Mouse (Mus musculus) liver, embryonic 14.5 days (tissue): ENCODE results near the gene Stx19. TPM values are rescaled to one million over a fixed set of nuclear protein-coding genes. Genes with fewer than 3 reads are reported as not detected.
A peak's percentile ranks its signal among the peaks of the same experiment; 100 is the strongest.

Source experiments
- ATAC-seq: fragments of 200-750 bp; cut with Nextera tagmentation; 2 replicates; pipeline ENCODE4 v1.8.0; 2017; ENCODE audit warnings: moderate number of reproducible peaks, mild to moderate bottlenecking, moderate library complexity; ENCODE audit not compliant: insufficient read depth
- DNase-seq, 3 experiments: peaks; one replicate each; pipeline ENCODE4 v3.0.0-alpha.2; 2012 to 2013; ENCODE audit warnings: low read depth in 3 of 3, low spot score in 3 of 3
- H3K27ac ChIP-seq: fragments of 300-500 bp; sonication (generic); 2 replicates; pipeline ENCODE4 v1.5.1; 2014; ENCODE audit warnings: moderate library complexity, mild to moderate bottlenecking, control low read depth, inconsistent platforms
- H3K27me3 ChIP-seq: fragments of 300-500 bp; sonication (generic); 2 replicates; pipeline ENCODE4 v1.6.1; 2014; ENCODE audit warnings: mild to moderate bottlenecking, low read length, moderate library complexity; ENCODE audit not compliant: control insufficient read depth, insufficient read depth
- H3K36me3 ChIP-seq: fragments of 300-500 bp; sonication (generic); replicated peaks from 2 replicates; pipeline ENCODE4 v1.6.1; 2014; ENCODE audit warnings: low read depth; ENCODE audit not compliant: control insufficient read depth, insufficient read depth
- H3K4me1 ChIP-seq, 2 experiments: fragments of 200-500 bp in 1 of 2; fragments of 300-500 bp in 1 of 2; sonication (generic) in 1 of 2; replicated peaks; 2 replicates each; pipeline ENCODE4 v1.6.1; 2012 to 2014; ENCODE audit warnings: antibody characterized with exemption in 1 of 2, inconsistent platforms in 1 of 2, low read length in 1 of 2; ENCODE audit not compliant: control insufficient read depth in 2 of 2, insufficient read depth in 2 of 2
- H3K4me2 ChIP-seq: fragments of 300-500 bp; sonication (generic); 2 replicates; pipeline ENCODE4 v1.6.1; 2014; ENCODE audit warnings: low read depth, mild to moderate bottlenecking, control low read depth, moderate library complexity
- H3K4me3 ChIP-seq, 2 experiments: fragments of 200-500 bp in 1 of 2; fragments of 300-500 bp in 1 of 2; sonication (generic) in 1 of 2; 2 replicates each; pipeline ENCODE4 v1.5.1; 2012 to 2014; ENCODE audit warnings: low read depth in 2 of 2, low read length in 2 of 2, mild to moderate bottlenecking in 2 of 2, control low read depth in 1 of 2, inconsistent platforms in 1 of 2, moderate library complexity in 1 of 2; ENCODE audit not compliant: insufficient read depth in 1 of 2
- H3K9ac ChIP-seq: fragments of 300-500 bp; sonication (generic); replicated peaks from 2 replicates; pipeline ENCODE4 v1.6.1; 2014; ENCODE audit warnings: mild to moderate bottlenecking, control low read depth, moderate library complexity
- H3K9me3 ChIP-seq: fragments of 300-500 bp; sonication (generic); 2 replicates; pipeline ENCODE4 v1.6.1; 2016; ENCODE audit warnings: low read length, mixed read lengths; ENCODE audit not compliant: control insufficient read depth
- CTCF ChIP-seq: IDR thresholded peaks from 2 replicates; pipeline ENCODE4 v1.5.1; 2016; ENCODE audit warnings: antibody characterized with exemption, low read depth, control low read depth
- EP300 ChIP-seq: IDR thresholded peaks from 2 replicates; pipeline ENCODE4 v1.6.1; 2016; ENCODE audit warnings: antibody characterized with exemption, low read depth
- WGBS: fragments of 180-500 bp; shearing (Covaris S2); extraction: QIAGEN DNeasy Blood & Tissue Kit; methylation state at CpG from one replicate; pipeline ENCODE4 v1.1.7; 2014; ENCODE audit not compliant: insufficient replicate concordance; 5-methylcytosine and 5-hydroxymethylcytosine counted together
- polyA plus RNA-seq, 2 experiments: library from polyadenylated mRNA; depleted of rRNA in 1 of 2; stranded (reverse) in 1 of 2; unstranded in 1 of 2; fragments of >200 nt; fragmentation: Nextera tagmentation in 1 of 2; extraction: Ambion mirVana in 1 of 2; gene quantifications; 2 replicates each; pipeline versions ENCODE4 v1.2.1 to v1.2.3; 2012 to 2014

Stx19 gene
- polyA plus RNA-seq, 2 experiments, result not detected

GRCm38 (mm10) chr16:62804621-62805020, 9.9 kb upstream of the Stx19 start:
- no peaks in the 10 kb centered on the region for H3K27me3 ChIP-seq
- H3K9me3 ChIP-seq, result no peaks in the 10 kb centered on the region
- no peak for DNase-seq
- no peak for TF ChIP-seq CTCF
- no peak for TF ChIP-seq EP300
- no peak overlapping the region for H3K9ac ChIP-seq
- H3K4me2 ChIP-seq, result no peak overlapping the region
- H3K36me3 ChIP-seq, result no peaks in the 10 kb centered on the region; the same call in 1 of the 2 replicates
- H3K4me3 ChIP-seq, result no peak overlapping the region
- no peak overlapping the region for H3K27ac ChIP-seq
- ATAC-seq, result no peak
- H3K4me1 ChIP-seq, result peaks cover 0 to under 1% of the 10 kb centered on the region in 2 experiments; a peak in 1 of 4 replicates
- WGBS, result 85% methylated on average over 3 of the region's 3 CpGs

GRCm38 (mm10) chr16:62807249-62807979, 7.1 kb upstream of the Stx19 start:
- no peak for TF ChIP-seq EP300
- TF ChIP-seq CTCF, result no peak
- H3K4me2 ChIP-seq, result no peak overlapping the region
- no peak overlapping the region for H3K27ac ChIP-seq
- no peak overlapping the region for H3K4me3 ChIP-seq
- 53% methylated on average over 8 of the region's 8 CpGs for WGBS
- no peak overlapping the region for H3K9ac ChIP-seq
- H3K9me3 ChIP-seq, result no peaks in the 10 kb centered on the region
- no peaks in the 10 kb centered on the region for H3K36me3 ChIP-seq
- H3K27me3 ChIP-seq, result no peaks in the 10 kb centered on the region
- DNase-seq (no peak), ATAC-seq (no peak)
- H3K4me1 ChIP-seq, result 0 out of 4 replicates have a peak, but pooled peaks cover 0 to 2% of the 10 kb centered on the region in 2 experiments

- Histone ChIP-seq H3K27me3 (no peaks in the 10 kb centered on the region), H3K27ac (no peak overlapping the region), H3K9ac (no peak overlapping the region), H3K9me3 (no peaks in the 10 kb centered on the region), H3K4me1 (0 out of 4 replicates have a peak, but pooled peaks cover 0 to 2% of the 10 kb centered on the region in 2 experiments), H3K36me3 (no peaks in the 10 kb centered on the region), H3K4me3 (no peak overlapping the region), H3K4me2 (no peak overlapping the region)
- DNase-seq, result no peak
- TF ChIP-seq EP300 (no peak), CTCF (no peak)
- WGBS, result 36% methylated on average over 4 of the region's 4 CpGs
- ATAC-seq, result peak; percentile 61; the same call in 1 of the 2 replicates
Measured at GRCm38 (mm10) chr16:62810855-62811254, 3.6 kb upstream of the Stx19 start.

GRCm38 (mm10) chr16:62813790-62814189, 686 bp upstream of the Stx19 start:
- Histone ChIP-seq H3K4me1 (0 out of 4 replicates have a peak, but pooled peaks cover 0 to 2% of the 10 kb centered on the region in 2 experiments), H3K9ac (no peak overlapping the region), H3K27ac (no peak overlapping the region), H3K27me3 (no peaks in the 10 kb centered on the region), H3K9me3 (no peaks in the 10 kb centered on the region), H3K36me3 (no peaks in the 10 kb centered on the region), H3K4me2 (no peak overlapping the region), H3K4me3 (no peak overlapping the region)
- WGBS, result 65% methylated on average over 5 of the region's 5 CpGs
- no peak for ATAC-seq
- DNase-seq, result no peak
- TF ChIP-seq EP300, result no peak
- TF ChIP-seq CTCF, result no peak

- no peak overlapping the region for H3K9ac ChIP-seq
- no peaks in the 10 kb centered on the region for H3K27me3 ChIP-seq
- H3K9me3 ChIP-seq, result no peaks in the 10 kb centered on the region
- H3K4me2 ChIP-seq, result no peak overlapping the region
- 85% methylated on average over 6 of the region's 6 CpGs for WGBS
- TF ChIP-seq CTCF, result no peak
- no peak for TF ChIP-seq EP300
- no peaks in the 10 kb centered on the region for H3K36me3 ChIP-seq
- ATAC-seq, result no peak
- DNase-seq, result no peak
- H3K27ac ChIP-seq, result no peak overlapping the region
- H3K4me1 ChIP-seq, result no peaks in the 10 kb centered on the region
- no peak overlapping the region for H3K4me3 ChIP-seq
Measured at GRCm38 (mm10) chr16:62822472-62822871, 8.0 kb downstream of the Stx19 start.
